Mouse (Mus musculus): ENCODE measurements around the gene Cenpm.
A peak's percentile ranks its signal among the peaks of the same experiment; 100 is the strongest.
"Not testable (repeated sequence)": the region's sequence is repeated elsewhere in the genome, so short reads cannot be mapped to it uniquely, and the experiment has no call there.

Cenpm gene

GRCm38 (mm10) chr15:82244115-82244804 is at the start of gene Cenpm:
Gene Cenpm, minus strand, starts transcription at chr15:82244748.
- DNase-seq (ENCODE audit: low spot score in 2 of 2) = peak; percentile 83 to 93

- no peak for DNase-seq (ENCODE audit: low spot score in 2 of 2)
These were observed 49.5 kb upstream of the Cenpm start for GRCm38 (mm10) chr15:82294059-82294458.

GRCm38 (mm10) chr15:82293271-82293711 is 48.7 kb upstream of the Cenpm start:
- DNase-seq (ENCODE audit: low spot score in 2 of 2) = no peak

- DNase-seq (ENCODE audit: low spot score in 2 of 2) = no peak
These were observed 48.3 kb upstream of the Cenpm start for GRCm38 (mm10) chr15:82292851-82293250.

- no peak for DNase-seq (ENCODE audit: low spot score in 2 of 2)
These were observed 45.7 kb upstream of the Cenpm start for GRCm38 (mm10) chr15:82290252-82290651.

GRCm38 (mm10) chr15:82286157-82286556 is 41.6 kb upstream of the Cenpm start:
- DNase-seq (ENCODE audit: low spot score in 2 of 2) = no peak

GRCm38 (mm10) chr15:82280638-82281037 is 36.1 kb upstream of the Cenpm start:
- DNase-seq (ENCODE audit: low spot score in 2 of 2) = no peak

GRCm38 (mm10) chr15:82277591-82277990 is 33.0 kb upstream of the Cenpm start:
- no peak for DNase-seq (ENCODE audit: low spot score in 2 of 2)

GRCm38 (mm10) chr15:82274927-82275901 is 30.7 kb upstream of the Cenpm start:
- peak in 1 of 2 experiments; percentile 78 for DNase-seq (ENCODE audit: low spot score in 2 of 2)

- no peak for DNase-seq (ENCODE audit: low spot score in 2 of 2)
These were observed 30.0 kb upstream of the Cenpm start, which contains the start of gene Sept3 for GRCm38 (mm10) chr15:82274593-82274926. Gene Sept3, plus strand, starts transcription at chr15:82274893.

- DNase-seq (ENCODE audit: low spot score in 2 of 2) = no peak
These were observed 27.7 kb upstream of the Cenpm start for GRCm38 (mm10) chr15:82272295-82272694.

GRCm38 (mm10) chr15:82271201-82271600 is 26.7 kb upstream of the Cenpm start:
- peak in 1 of 2 experiments; percentile 68 for DNase-seq (ENCODE audit: low spot score in 2 of 2)

- no peak for DNase-seq (ENCODE audit: low spot score in 2 of 2)
These were observed 24.2 kb upstream of the Cenpm start for GRCm38 (mm10) chr15:82268783-82269182.

GRCm38 (mm10) chr15:82268185-82268584 is 23.6 kb upstream of the Cenpm start:
- DNase-seq (ENCODE audit: low spot score in 2 of 2) = peak in 1 of 2 experiments; percentile 55

- peak in 1 of 2 experiments; percentile 74 for DNase-seq (ENCODE audit: low spot score in 2 of 2)
These were observed 21.8 kb upstream of the Cenpm start for GRCm38 (mm10) chr15:82266356-82266755.

- DNase-seq (ENCODE audit: low spot score in 2 of 2) = peak in 1 of 2 experiments; percentile 63
These were observed 15.0 kb upstream of the Cenpm start for GRCm38 (mm10) chr15:82259510-82259909.

GRCm38 (mm10) chr15:82255944-82256383 is 11.4 kb upstream of the Cenpm start:
- peak; percentile 77 to 86 for DNase-seq (ENCODE audit: low spot score in 2 of 2)

GRCm38 (mm10) chr15:82255248-82255647 is 10.7 kb upstream of the Cenpm start:
- DNase-seq (ENCODE audit: low spot score in 2 of 2) = no peak

- no peak for DNase-seq (ENCODE audit: low spot score in 2 of 2)
These were observed 7.5 kb upstream of the Cenpm start, which contains the start of gene 1500009C09Rik for GRCm38 (mm10) chr15:82252097-82252496. Gene 1500009C09Rik, plus strand, starts transcription at chr15:82252397.

GRCm38 (mm10) chr15:82251579-82251978 is 7.0 kb upstream of the Cenpm start:
- DNase-seq (ENCODE audit: low spot score in 2 of 2) = no peak

- no peak for DNase-seq (ENCODE audit: low spot score in 2 of 2)
These were observed 2.7 kb upstream of the Cenpm start for GRCm38 (mm10) chr15:82247131-82247776.

GRCm38 (mm10) chr15:82244805-82245161 is 235 bp upstream of the Cenpm start:
- not testable (repeated sequence) for DNase-seq (ENCODE audit: low spot score in 2 of 2)
